Mouse (Mus musculus) spleen, adult 2 months (tissue): Measurements from ENCODE around the gene Usp2. TPM values are rescaled to one million over a fixed set of nuclear protein-coding genes. Genes with fewer than 3 reads are reported as not detected.
A peak's percentile ranks its signal among the peaks of the same experiment; 100 is the strongest.

Experiments
- DNase-seq, 2 experiments: peaks; one replicate each; pipeline versions ENCODE4 v3.0.0 to v3.0.0-alpha.2; 2012 to 2021; ENCODE audit warnings: low spot score in 2 of 2, low read depth in 1 of 2
- H3K27ac ChIP-seq: fragments of 200-500 bp; 2 replicates; pipeline ENCODE4 v1.5.1; 2012; ENCODE audit warnings: low read length, inconsistent platforms; ENCODE audit not compliant: insufficient read depth
- H3K27me3 ChIP-seq: fragments of 200-500 bp; 2 replicates; pipeline ENCODE4 v1.6.1; 2012; ENCODE audit warnings: mild to moderate bottlenecking, moderate library complexity, low read length, inconsistent platforms; ENCODE audit not compliant: control insufficient read depth, insufficient read depth
- H3K36me3 ChIP-seq: fragments of 200-500 bp; 2 replicates; pipeline ENCODE4 v1.6.1; 2012; ENCODE audit warnings: mild to moderate bottlenecking, low read length, inconsistent platforms; ENCODE audit not compliant: control insufficient read depth, insufficient read depth
- H3K4me1 ChIP-seq: fragments of 200-500 bp; 2 replicates; pipeline ENCODE4 v1.6.1; 2011; ENCODE audit warnings: inconsistent platforms; ENCODE audit not compliant: control insufficient read depth, insufficient read depth, insufficient read length
- H3K4me3 ChIP-seq: fragments of 200-500 bp; 2 replicates; pipeline ENCODE4 v1.5.1; 2011; ENCODE audit warnings: mild to moderate bottlenecking, inconsistent platforms; ENCODE audit not compliant: insufficient read depth, insufficient read length; ENCODE audit errors: extremely low read depth
- CTCF ChIP-seq: fragments of 200-500 bp; IDR thresholded peaks from 2 replicates; pipeline ENCODE4 v1.5.1; 2011; ENCODE audit warnings: mild to moderate bottlenecking, inconsistent platforms; ENCODE audit not compliant: insufficient read depth, insufficient read length, insufficient replicate concordance; ENCODE audit errors: extremely low read depth
- POLR2A ChIP-seq: fragments of 200-500 bp; IDR thresholded peaks from 2 replicates; pipeline ENCODE4 v1.6.1; 2011; ENCODE audit warnings: low read depth, low read length, inconsistent platforms
- WGBS: fragments of 180-500 bp; shearing (Covaris S2); methylation state at CpG from one replicate; pipeline ENCODE4 v1.1.7; 2018; 5-methylcytosine and 5-hydroxymethylcytosine counted together
- polyA plus RNA-seq: library from polyadenylated mRNA; depleted of rRNA; stranded (reverse); fragments of >200 nt; gene quantifications from 2 replicates; pipeline ENCODE4 v1.2.3, GENCODE M21; 2012

The Usp2 gene
- polyA plus RNA-seq, 1 experiment = 0.65 TPM

- 77% methylated on average over 1 of the region's 1 CpGs for WGBS
- no peaks in the 10 kb centered on the region for H3K4me1 ChIP-seq
- TF ChIP-seq CTCF (no peak), POLR2A (no peak)
- no peak for DNase-seq
- no peak overlapping the region for H3K4me3 ChIP-seq
- H3K27ac ChIP-seq = no peak overlapping the region
- H3K27me3 ChIP-seq = no peaks in the 10 kb centered on the region
- no peaks in the 10 kb centered on the region for H3K36me3 ChIP-seq
Measured at GRCm38 (mm10) chr9:44053936-44054335, 12.9 kb upstream of the Usp2 start.

- H3K27ac ChIP-seq = no peak overlapping the region
- no peak for DNase-seq
- no peaks in the 10 kb centered on the region for H3K36me3 ChIP-seq
- H3K4me3 ChIP-seq = no peak overlapping the region
- H3K4me1 ChIP-seq = no peaks in the 10 kb centered on the region
- no peaks in the 10 kb centered on the region for H3K27me3 ChIP-seq
- 89% methylated on average over 6 of the region's 6 CpGs for WGBS
- TF ChIP-seq POLR2A (no peak), CTCF (no peak)
Measured at GRCm38 (mm10) chr9:44058606-44059005, 8.2 kb upstream of the Usp2 start.

GRCm38 (mm10) chr9:44065177-44065576, 1.6 kb upstream of the Usp2 start:
- H3K36me3 ChIP-seq = no peaks in the 10 kb centered on the region
- no peak for TF ChIP-seq POLR2A
- no peak for TF ChIP-seq CTCF
- H3K27ac ChIP-seq = no peak overlapping the region
- no peaks in the 10 kb centered on the region for H3K27me3 ChIP-seq
- WGBS = 35% methylated on average over 1 of the region's 1 CpGs
- H3K4me1 ChIP-seq = peaks cover 7% of the 10 kb centered on the region; the same call in 1 of the 2 replicates
- DNase-seq = no peak
- no peak overlapping the region for H3K4me3 ChIP-seq

- H3K4me1 ChIP-seq = peaks cover 7% of the 10 kb centered on the region; the same call in 1 of the 2 replicates
- TF ChIP-seq POLR2A (no peak), CTCF (no peak)
- no peaks in the 10 kb centered on the region for H3K27me3 ChIP-seq
- no peak for DNase-seq
- H3K27ac ChIP-seq = peak overlapping the region; percentile 20; the same call in 1 of the 2 replicates
- 10% methylated on average over 15 of the region's 15 CpGs for WGBS
- peak overlapping the region; percentile 56 for H3K4me3 ChIP-seq
- no peaks in the 10 kb centered on the region for H3K36me3 ChIP-seq
Measured at GRCm38 (mm10) chr9:44067241-44067959, 579 bp downstream of the Usp2 start.

- Histone ChIP-seq H3K36me3 (no peaks in the 10 kb centered on the region), H3K27ac (no peak overlapping the region), H3K27me3 (no peaks in the 10 kb centered on the region), H3K4me1 (peaks cover 7% of the 10 kb centered on the region; the same call in 1 of the 2 replicates), H3K4me3 (no peak overlapping the region)
- 77% methylated on average over 6 of the region's 6 CpGs for WGBS
- DNase-seq = no peak
- TF ChIP-seq POLR2A = no peak
- no peak for TF ChIP-seq CTCF
Measured at GRCm38 (mm10) chr9:44067960-44068330, 1.1 kb downstream of the Usp2 start.

- Histone ChIP-seq H3K36me3 (no peaks in the 10 kb centered on the region), H3K4me1 (peaks cover 7% of the 10 kb centered on the region; the same call in 1 of the 2 replicates), H3K27me3 (no peaks in the 10 kb centered on the region), H3K4me3 (no peak overlapping the region), H3K27ac (no peak overlapping the region)
- WGBS = 84% methylated on average over 7 of the region's 7 CpGs
- TF ChIP-seq POLR2A = no peak
- TF ChIP-seq CTCF = no peak
- DNase-seq = no peak
Measured at GRCm38 (mm10) chr9:44069252-44069651, 2.4 kb downstream of the Usp2 start.

GRCm38 (mm10) chr9:44070113-44070843, 3.5 kb downstream of the Usp2 start:
- H3K27me3 ChIP-seq = no peaks in the 10 kb centered on the region
- no peak overlapping the region for H3K27ac ChIP-seq
- WGBS = 77% methylated on average over 14 of the region's 14 CpGs
- no peaks in the 10 kb centered on the region for H3K36me3 ChIP-seq
- H3K4me1 ChIP-seq = peaks cover 7% of the 10 kb centered on the region; the same call in 1 of the 2 replicates
- DNase-seq = no peak
- no peak overlapping the region for H3K4me3 ChIP-seq
- TF ChIP-seq CTCF (no peak), POLR2A (no peak)
